25 mouse cellular contexts compared by ENCODE assay signal in genomic region chr8:107571046-107571445, GRCm38 (mm10). TPM values are rescaled to one million over a fixed set of nuclear protein-coding genes. Genes with fewer than 3 reads are reported as not detected.
DNase-seq lines count a peak whose midpoint lies in the region; ATAC-seq lines count a peak whose summit lies in the region.
"Had no signal": no experiment of that assay in that cellular context is flagged by ENCODE, and none has a peak within 500 bp of the region (broad histone marks: within the 10 kb centered on the region; RNA-seq: fewer than 3 reads in every experiment).

No protein-coding gene starts in this region.

- no peaks in the 10 kb centered on the region for H3K9me3 ChIP-seq in hindbrain, embryonic 11.5 days (ENCODE audit: control insufficient read depth, low read length)
- H3K9me3 ChIP-seq: embryonic facial prominence, embryonic 12.5 days; embryonic facial prominence, embryonic 15.5 days; hindbrain, embryonic 13.5 days; intestine, embryonic 15.5 days had no signal

- H3K4me2 ChIP-seq in hindbrain, embryonic 11.5 days (replicated peaks; ENCODE audit: low read depth, low read length), result no peak overlapping the region
- H3K4me2 ChIP-seq: embryonic facial prominence, embryonic 12.5 days; embryonic facial prominence, embryonic 15.5 days; heart, embryonic 11.5 days; hindbrain, embryonic 13.5 days; intestine, embryonic 15.5 days had no signal

- peak; percentile 34 for DNase-seq in heart, adult 11 months
- DNase-seq in heart, adult 8-10 months (ENCODE audit: low spot score), result no peak
- peak; percentile 55 for DNase-seq in 416B (ENCODE audit: low read depth)
- no peak for DNase-seq in thymus, postnatal 25 days
- DNase-seq in adrenal gland, adult 2 months, result no peak
- DNase-seq in hindbrain, embryonic 11.5 days (ENCODE audit: low spot score), result no peak
- DNase-seq: adrenal gland, postnatal 14 days; cerebellum, adult 11 months; cerebellum, adult 2 months; cerebellum, adult 9-11 months; cerebellum, postnatal 25 days; forebrain, postnatal 0 days; gastrocnemius, adult 2 months; gastrocnemius, postnatal 14 days; heart, adult 2 months had no signal

- ATAC-seq in granulocyte monocyte progenitor cell, adult 5-6 weeks (replicated peaks; ENCODE audit: poor library complexity, severe bottlenecking), result peak; percentile 33; the same call in 1 of the 2 replicates
- ATAC-seq in hindbrain, embryonic 11.5 days (ENCODE audit: low FRiP score), result no peak
- ATAC-seq: forebrain, embryonic 14.5 days; forebrain, postnatal 0 days; hindbrain, embryonic 16.5 days; Patski had no signal

- no peak overlapping the region for H3K4me3 ChIP-seq in hindbrain, embryonic 11.5 days (ENCODE audit: low read depth, low read length)
- H3K4me3 ChIP-seq: embryonic facial prominence, embryonic 12.5 days; embryonic facial prominence, embryonic 15.5 days; erythroblast, embryonic 14.5 days; gastrocnemius, adult 2 months; heart, adult 2 months; hindbrain, embryonic 13.5 days; intestine, embryonic 15.5 days had no signal

- H3K27me3 ChIP-seq in hindbrain, embryonic 11.5 days (ENCODE audit: control insufficient read depth, insufficient read depth, low read length), result no peaks in the 10 kb centered on the region
- H3K27me3 ChIP-seq: embryonic facial prominence, embryonic 12.5 days; embryonic facial prominence, embryonic 15.5 days; hindbrain, embryonic 13.5 days; intestine, embryonic 15.5 days; Patski had no signal

- H3K4me1 ChIP-seq in hindbrain, embryonic 11.5 days (replicated peaks; ENCODE audit: control insufficient read depth, insufficient read depth, low read length), result no peaks in the 10 kb centered on the region
- H3K4me1 ChIP-seq: embryonic facial prominence, embryonic 12.5 days; embryonic facial prominence, embryonic 15.5 days; hindbrain, embryonic 13.5 days; intestine, embryonic 15.5 days had no signal

- H3K27ac ChIP-seq in hindbrain, embryonic 11.5 days (ENCODE audit: low read depth, low read length), result no peak overlapping the region
- H3K27ac ChIP-seq: embryonic facial prominence, embryonic 12.5 days; embryonic facial prominence, embryonic 15.5 days; gastrocnemius, adult 2 months; heart, adult 2 months; hindbrain, embryonic 13.5 days; intestine, embryonic 15.5 days had no signal

- no peak overlapping the region for H3K9ac ChIP-seq in hindbrain, embryonic 11.5 days (ENCODE audit: low read depth, low read length)
- H3K9ac ChIP-seq: embryonic facial prominence, embryonic 12.5 days; embryonic facial prominence, embryonic 15.5 days; forebrain, postnatal 0 days; hindbrain, embryonic 13.5 days; intestine, embryonic 15.5 days had no signal

- WGBS in hindbrain, embryonic 11.5 days, result 89% methylated on average over 2 of the region's 2 CpGs

- no peaks in the 10 kb centered on the region for H3K36me3 ChIP-seq in hindbrain, embryonic 11.5 days (ENCODE audit: control insufficient read depth, insufficient read depth, low read length)
- H3K36me3 ChIP-seq: embryonic facial prominence, embryonic 12.5 days; embryonic facial prominence, embryonic 15.5 days; hindbrain, embryonic 13.5 days; intestine, embryonic 15.5 days had no signal

RNA-seq across cellular contexts. Expression of gene Psmd7, which starts 17.2 kb away (rescaled TPM):
- total RNA-seq in heart, adult 8-10 months (2022), result 100 to 1,000 TPM; 103 to 113 (median 104) TPM
- 178 and 188 TPM in 2 replicates for total RNA-seq in granulocyte monocyte progenitor cell, adult 5-6 weeks (2014; fragmentation: Nextera tagmentation)
- total RNA-seq in granulocyte monocyte progenitor cell, adult 5-6 weeks (2017), result 110 and 117 TPM in 2 replicates
- total RNA-seq in adrenal gland, adult 2 months (2021), result 100 to 1,000 TPM; 110 to 115 TPM
- polyA plus RNA-seq in adrenal gland, adult 2 months (2012; rRNA removed), result 33.0 and 37.1 TPM in 2 replicates
- 321 and 323 TPM in 2 replicates for polyA plus RNA-seq in hindbrain, embryonic 11.5 days (2014; fragmentation: Nextera tagmentation; extraction: Ambion mirVana)

Comparison
In these comparisons a context has a peak if more than half of its experiments do, and no peak if none do; other contexts are left out.
1. DNase-seq: peak in heart, adult 11 months (single experiment) and 416B (single experiment); none in heart, adult 8-10 months (single experiment), thymus, postnatal 25 days (single experiment), adrenal gland, adult 2 months (single experiment) and hindbrain, embryonic 11.5 days (single experiment).